In the genomic region with DNA sequence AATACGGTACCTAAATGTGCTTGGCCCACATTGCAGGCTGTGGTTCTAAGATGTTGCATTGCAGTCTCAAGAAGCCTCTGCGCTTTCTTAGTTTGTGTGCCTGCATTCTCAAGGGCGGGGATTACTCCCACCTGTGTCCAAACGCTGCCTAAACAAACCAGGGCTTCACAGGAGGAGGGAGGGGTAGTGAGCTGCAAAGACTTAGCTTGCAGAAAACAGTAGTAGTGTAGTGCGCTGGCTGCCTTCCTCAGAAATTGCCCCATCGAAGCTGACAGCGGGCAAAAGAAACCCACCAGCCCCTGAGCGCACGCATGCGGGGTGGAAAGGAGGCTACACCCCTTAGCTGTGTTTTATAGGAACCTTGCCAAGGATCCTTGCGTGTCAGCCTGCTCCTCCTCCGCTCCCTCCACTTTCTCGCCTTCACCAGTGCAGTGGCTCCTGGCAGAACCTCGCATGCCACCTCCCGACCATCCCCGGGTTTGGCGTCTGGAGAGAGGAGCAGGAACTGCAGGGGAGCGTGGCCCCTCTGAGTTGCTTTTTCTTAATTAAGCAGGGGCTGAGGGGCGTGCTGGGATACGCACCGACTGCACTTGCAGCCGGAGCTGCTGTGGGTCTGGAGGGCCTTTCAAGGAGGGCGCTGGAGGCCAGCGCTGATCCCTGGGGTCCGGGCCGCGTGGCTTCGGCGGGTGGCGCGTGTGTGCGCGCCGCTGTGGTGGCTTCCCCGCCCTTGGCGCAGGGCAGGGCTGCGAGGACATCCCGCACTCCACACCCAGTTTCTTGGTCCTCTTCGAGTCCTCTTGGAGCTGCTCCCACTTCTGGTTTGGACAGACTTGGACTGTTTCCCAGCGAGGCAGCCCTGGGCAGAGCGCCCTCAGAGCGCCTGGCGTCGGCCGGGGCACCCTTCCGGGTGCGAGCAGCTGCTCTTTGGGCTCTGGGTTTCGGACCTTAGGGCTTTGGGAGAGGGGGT, we compare ENCODE assay signal across 8 mouse cellular contexts. TPM values are rescaled to one million over a fixed set of nuclear protein-coding genes. Genes with fewer than 3 reads are reported as not detected.
DNase-seq lines count a peak whose midpoint lies in the region; ATAC-seq and TF ChIP-seq lines count a peak whose summit lies in the region.

Gene Dpp6 (plus strand): TSS at position 229 of the 967 bp plus-strand sequence.

- peak within 1 kb of the TSS; percentile 45 for H3K4me3 ChIP-seq in ES-Bruce4 (ENCODE audit: low read depth, low read length)
- H3K4me3 ChIP-seq in forebrain, embryonic 12.5 days (replicated peaks) = peak within 1 kb of the TSS; percentile 32
- H3K4me3 ChIP-seq in intestine, embryonic 16.5 days (ENCODE audit: low read length) = peak within 1 kb of the TSS; percentile 18; the same call in 1 of the 2 replicates
- peak within 1 kb of the TSS; percentile 34 for H3K4me3 ChIP-seq in limb, embryonic 12.5 days (replicated peaks)

- TF ChIP-seq POLR2A in ES-Bruce4 (IDR thresholded peaks at IDR 0.05; ENCODE audit: insufficient read depth, low read length) = no peak
- no peak for TF ChIP-seq POLR2A in brain, embryonic 14.5 days (IDR thresholded peaks at IDR 0.05; ENCODE audit: borderline replicate concordance, extremely low read depth, insufficient read depth, insufficient read length, poor library complexity, severe bottlenecking)

- H3K4me1 ChIP-seq in ES-Bruce4 (ENCODE audit: control insufficient read depth, insufficient read depth, low read length) = no peaks in the 10 kb centered on the region
- H3K4me1 ChIP-seq in forebrain, embryonic 12.5 days = peaks cover 7% of the 10 kb centered on the region
- H3K4me1 ChIP-seq in intestine, embryonic 16.5 days (ENCODE audit: control insufficient read depth, insufficient read depth, low read length) = no peaks in the 10 kb centered on the region
- peaks cover 5% of the 10 kb centered on the region; the same call in 1 of the 2 replicates for H3K4me1 ChIP-seq in limb, embryonic 12.5 days (replicated peaks)

- H3K36me3 ChIP-seq in ES-Bruce4 (ENCODE audit: control insufficient read depth, insufficient read depth, low read length, poor library complexity, severe bottlenecking) = no peaks in the 10 kb centered on the region
- H3K36me3 ChIP-seq in forebrain, embryonic 12.5 days (replicated peaks) = no peaks in the 10 kb centered on the region
- H3K36me3 ChIP-seq in intestine, embryonic 16.5 days (ENCODE audit: control insufficient read depth, insufficient read depth, low read length) = no peaks in the 10 kb centered on the region
- H3K36me3 ChIP-seq in limb, embryonic 12.5 days = no peaks in the 10 kb centered on the region

- peak within 1 kb of the TSS; percentile 43 for H3K9ac ChIP-seq in ES-Bruce4 (ENCODE audit: low read depth, poor library complexity, severe bottlenecking)
- 0 out of 2 replicates have a peak within 1 kb of the TSS, but pooled peaks have one; percentile 22 for H3K9ac ChIP-seq in forebrain, embryonic 12.5 days
- no peak within 1 kb of the TSS for H3K9ac ChIP-seq in intestine, embryonic 16.5 days (ENCODE audit: low read depth, low read length)
- H3K9ac ChIP-seq in limb, embryonic 12.5 days (replicated peaks) = no peak within 1 kb of the TSS

- ATAC-seq in forebrain, embryonic 12.5 days (ENCODE audit: low FRiP score) = peak; percentile 58; the same call in 1 of the 2 replicates
- no peak for ATAC-seq in intestine, embryonic 16.5 days
- ATAC-seq in limb, embryonic 12.5 days (ENCODE audit: insufficient number of reproducible peaks, insufficient read depth, low FRiP score, low TSS enrichment, low read depth) = no peak

- no peak within 1 kb of the TSS for H3K27ac ChIP-seq in ES-Bruce4 (ENCODE audit: insufficient read depth, low read length)
- H3K27ac ChIP-seq in forebrain, embryonic 12.5 days = no peak within 1 kb of the TSS
- H3K27ac ChIP-seq in intestine, embryonic 16.5 days (ENCODE audit: low read length) = no peak within 1 kb of the TSS
- no peak within 1 kb of the TSS for H3K27ac ChIP-seq in limb, embryonic 12.5 days

- WGBS in forebrain, embryonic 12.5 days = 2% methylated on average over 48 of the region's 48 CpGs
- 5% methylated on average over 41 of the region's 48 CpGs for WGBS in intestine, embryonic 16.5 days
- 4% methylated on average over 48 of the region's 48 CpGs for WGBS in limb, embryonic 12.5 days

- peak; percentile 65 for DNase-seq in brain, embryonic 14.5 days (ENCODE audit: low read depth)
- peak; percentile 24 for DNase-seq in right cerebral cortex, postnatal 14 days
- no peak for DNase-seq in lung, postnatal 25 days (ENCODE audit: low spot score)
- DNase-seq in lung, postnatal 14 days = no peak

- no peaks in the 10 kb centered on the region; the same call in 1 of the 2 replicates for H3K27me3 ChIP-seq in ES-Bruce4 (ENCODE audit: control insufficient read depth, insufficient read depth, low read length, poor library complexity, severe bottlenecking)
- peaks cover 31% of the 10 kb centered on the region for H3K27me3 ChIP-seq in forebrain, embryonic 12.5 days
- H3K27me3 ChIP-seq in intestine, embryonic 16.5 days (replicated peaks; ENCODE audit: control insufficient read depth, insufficient read depth, low read length) = peaks cover 17% of the 10 kb centered on the region
- peaks cover 33% of the 10 kb centered on the region for H3K27me3 ChIP-seq in limb, embryonic 12.5 days

- TF ChIP-seq EP300 in ES-Bruce4 (IDR thresholded peaks at IDR 0.05; ENCODE audit: insufficient read depth, low read depth, low read length) = no peak

- TF ChIP-seq CTCF in ES-Bruce4 (IDR thresholded peaks at IDR 0.05; ENCODE audit: low read depth, low read length) = no peak
- peak; percentile 25; the same call in 1 of the 2 replicates for TF ChIP-seq CTCF in brain, embryonic 14.5 days (IDR thresholded peaks at IDR 0.05; ENCODE audit: borderline replicate concordance, extremely low read depth, insufficient read depth, insufficient read length)

- H3K9me3 ChIP-seq in ES-Bruce4 (replicated peaks; ENCODE audit: control insufficient read depth, insufficient read depth, low read length, poor library complexity, severe bottlenecking) = no peaks in the 10 kb centered on the region
- no peaks in the 10 kb centered on the region for H3K9me3 ChIP-seq in forebrain, embryonic 12.5 days
- H3K9me3 ChIP-seq in intestine, embryonic 16.5 days (ENCODE audit: control insufficient read depth, low read length) = no peaks in the 10 kb centered on the region
- H3K9me3 ChIP-seq in limb, embryonic 12.5 days = no peaks in the 10 kb centered on the region

- H3K4me2 ChIP-seq in forebrain, embryonic 12.5 days = peak within 1 kb of the TSS; percentile 59
- H3K4me2 ChIP-seq in intestine, embryonic 16.5 days (ENCODE audit: low read depth, low read length) = peak within 1 kb of the TSS; percentile 37; the same call in 1 of the 2 replicates
- H3K4me2 ChIP-seq in limb, embryonic 12.5 days = peak within 1 kb of the TSS; percentile 61

RNA-seq across cellular contexts. Expression of gene Dpp6, which starts in this region (rescaled TPM):
- 4.1 and 4.3 TPM in 2 replicates for polyA plus RNA-seq in ES-Bruce4 (2011; ENCODE audit: insufficient read depth, insufficient read length, low read depth, missing spikeins)
- 41.8 and 84.1 TPM in 2 replicates for polyA plus RNA-seq in brain, embryonic 14.5 days (2012; rRNA removed)
- polyA plus RNA-seq in forebrain, embryonic 12.5 days (2016; fragmentation: Nextera tagmentation; extraction: Ambion mirVana) = 15.0 and 15.1 TPM in 2 replicates
- 0.94 and 1.3 TPM in 2 replicates for polyA plus RNA-seq in intestine, embryonic 16.5 days (2015; fragmentation: Nextera tagmentation; extraction: Ambion mirVana)
- polyA plus RNA-seq in limb, embryonic 12.5 days (2016; fragmentation: Nextera tagmentation; extraction: Ambion mirVana) = 1.8 and 2.4 TPM in 2 replicates

Comparison
In these comparisons a context has a peak if more than half of its experiments do, and no peak if none do; other contexts are left out.
1. H3K9ac ChIP-seq: peak in ES-Bruce4 (single experiment) and forebrain, embryonic 12.5 days (single experiment); none in intestine, embryonic 16.5 days (single experiment) and limb, embryonic 12.5 days (single experiment).
2. DNase-seq: peak in brain, embryonic 14.5 days (single experiment) and right cerebral cortex, postnatal 14 days (single experiment); none in lung, postnatal 25 days (single experiment) and lung, postnatal 14 days (single experiment).
3. Peak in every context shown above with its lines, with median percentiles within 50 percentile points of each other: H3K4me3 ChIP-seq and H3K4me2 ChIP-seq.